Mouse (Mus musculus): Measurements from ENCODE around the gene Efl1. TPM values are rescaled to one million over a fixed set of nuclear protein-coding genes. Genes with fewer than 3 reads are reported as not detected.

Gene Efl1
- polyA plus RNA-seq, 1 experiment from 2014 or later: 28.1 TPM

GRCm38 (mm10) chr7:82785335-82785934, 137.0 kb downstream of the Efl1 start:
- WGBS: 57% methylated on average over 6 of the region's 6 CpGs
- H3K36me3 ChIP-seq (ENCODE audit: control insufficient read depth, insufficient read depth, low read length): no peaks in the 10 kb centered on the region
- no peaks in the 10 kb centered on the region for H3K9me3 ChIP-seq (ENCODE audit: control insufficient read depth, low read length)
- peak; percentile 55 for ATAC-seq
- no peak overlapping the region for H3K4me2 ChIP-seq (ENCODE audit: low read depth, low read length)
- no peaks in the 10 kb centered on the region for H3K4me1 ChIP-seq (ENCODE audit: control insufficient read depth, insufficient read depth, low read length)
- H3K27me3 ChIP-seq (replicated peaks; ENCODE audit: control insufficient read depth, insufficient read depth, low read length): no peaks in the 10 kb centered on the region
- no peak overlapping the region for H3K9ac ChIP-seq (ENCODE audit: low read depth, low read length)
- H3K27ac ChIP-seq (ENCODE audit: low read length): no peak overlapping the region
- no peak overlapping the region for H3K4me3 ChIP-seq (ENCODE audit: low read length)

- ATAC-seq: no peak
- no peak overlapping the region for H3K4me3 ChIP-seq (ENCODE audit: low read length)
- H3K4me2 ChIP-seq (ENCODE audit: low read depth, low read length): no peak overlapping the region
- no peak overlapping the region for H3K27ac ChIP-seq (ENCODE audit: low read length)
- H3K36me3 ChIP-seq (ENCODE audit: control insufficient read depth, insufficient read depth, low read length): no peaks in the 10 kb centered on the region
- no peaks in the 10 kb centered on the region for H3K27me3 ChIP-seq (replicated peaks; ENCODE audit: control insufficient read depth, insufficient read depth, low read length)
- no peaks in the 10 kb centered on the region for H3K4me1 ChIP-seq (ENCODE audit: control insufficient read depth, insufficient read depth, low read length)
- no peak overlapping the region for H3K9ac ChIP-seq (ENCODE audit: low read depth, low read length)
- no peaks in the 10 kb centered on the region for H3K9me3 ChIP-seq (ENCODE audit: control insufficient read depth, low read length)
- WGBS: 82% methylated on average over 2 of the region's 2 CpGs
Observed at GRCm38 (mm10) chr7:82785970-82786647, 137.7 kb downstream of the Efl1 start.

- Histone ChIP-seq H3K27ac (ENCODE audit: low read length) (no peak overlapping the region), H3K9ac (ENCODE audit: low read depth, low read length) (no peak overlapping the region), H3K4me2 (ENCODE audit: low read depth, low read length) (no peak overlapping the region), H3K4me3 (ENCODE audit: low read length) (no peak overlapping the region), H3K27me3 (replicated peaks; ENCODE audit: control insufficient read depth, insufficient read depth, low read length) (no peaks in the 10 kb centered on the region), H3K4me1 (ENCODE audit: control insufficient read depth, insufficient read depth, low read length) (0 out of 2 replicates have a peak, but pooled peaks cover 2% of the 10 kb centered on the region), H3K36me3 (ENCODE audit: control insufficient read depth, insufficient read depth, low read length) (no peaks in the 10 kb centered on the region), H3K9me3 (ENCODE audit: control insufficient read depth, low read length) (no peaks in the 10 kb centered on the region)
- no peak for ATAC-seq
- WGBS: 31% methylated on average over 2 of the region's 2 CpGs
Observed at GRCm38 (mm10) chr7:82792644-82793043, 144.2 kb downstream of the Efl1 start.

- 0 out of 2 replicates have a peak, but pooled peaks cover 2% of the 10 kb centered on the region for H3K4me1 ChIP-seq (ENCODE audit: control insufficient read depth, insufficient read depth, low read length)
- H3K27ac ChIP-seq (ENCODE audit: low read length): no peak overlapping the region
- H3K4me2 ChIP-seq (ENCODE audit: low read depth, low read length): no peak overlapping the region
- no peaks in the 10 kb centered on the region for H3K36me3 ChIP-seq (ENCODE audit: control insufficient read depth, insufficient read depth, low read length)
- no peak overlapping the region for H3K4me3 ChIP-seq (ENCODE audit: low read length)
- ATAC-seq: no peak
- H3K27me3 ChIP-seq (replicated peaks; ENCODE audit: control insufficient read depth, insufficient read depth, low read length): no peaks in the 10 kb centered on the region
- H3K9me3 ChIP-seq (ENCODE audit: control insufficient read depth, low read length): no peaks in the 10 kb centered on the region
- WGBS: 88% methylated on average over 1 of the region's 1 CpGs
- no peak overlapping the region for H3K9ac ChIP-seq (ENCODE audit: low read depth, low read length)
Observed at GRCm38 (mm10) chr7:82793111-82793510, 144.7 kb downstream of the Efl1 start.

GRCm38 (mm10) chr7:82794542-82794941, 146.1 kb downstream of the Efl1 start:
- H3K4me2 ChIP-seq (ENCODE audit: low read depth, low read length): no peak overlapping the region
- no peaks in the 10 kb centered on the region for H3K9me3 ChIP-seq (ENCODE audit: control insufficient read depth, low read length)
- WGBS: 33% methylated on average over 1 of the region's 1 CpGs
- H3K36me3 ChIP-seq (ENCODE audit: control insufficient read depth, insufficient read depth, low read length): no peaks in the 10 kb centered on the region
- H3K9ac ChIP-seq (ENCODE audit: low read depth, low read length): no peak overlapping the region
- H3K4me1 ChIP-seq (ENCODE audit: control insufficient read depth, insufficient read depth, low read length): 0 out of 2 replicates have a peak, but pooled peaks cover 2% of the 10 kb centered on the region
- H3K4me3 ChIP-seq (ENCODE audit: low read length): no peak overlapping the region
- peak; percentile 55 for ATAC-seq
- no peaks in the 10 kb centered on the region for H3K27me3 ChIP-seq (replicated peaks; ENCODE audit: control insufficient read depth, insufficient read depth, low read length)
- no peak overlapping the region for H3K27ac ChIP-seq (ENCODE audit: low read length)

GRCm38 (mm10) chr7:82802206-82802605, 153.8 kb downstream of the Efl1 start:
- Histone ChIP-seq H3K36me3 (ENCODE audit: control insufficient read depth, insufficient read depth, low read length) (no peaks in the 10 kb centered on the region), H3K9ac (ENCODE audit: low read depth, low read length) (no peak overlapping the region), H3K9me3 (ENCODE audit: control insufficient read depth, low read length) (no peaks in the 10 kb centered on the region), H3K4me3 (ENCODE audit: low read length) (no peak overlapping the region), H3K27ac (ENCODE audit: low read length) (no peak overlapping the region), H3K4me2 (ENCODE audit: low read depth, low read length) (no peak overlapping the region), H3K27me3 (replicated peaks; ENCODE audit: control insufficient read depth, insufficient read depth, low read length) (no peaks in the 10 kb centered on the region), H3K4me1 (ENCODE audit: control insufficient read depth, insufficient read depth, low read length) (no peaks in the 10 kb centered on the region)
- WGBS: 48% methylated on average over 4 of the region's 4 CpGs
- ATAC-seq: no peak

- Histone ChIP-seq H3K9ac (ENCODE audit: low read depth, low read length) (no peak overlapping the region), H3K9me3 (ENCODE audit: control insufficient read depth, low read length) (no peaks in the 10 kb centered on the region), H3K4me1 (ENCODE audit: control insufficient read depth, insufficient read depth, low read length) (0 out of 2 replicates have a peak, but pooled peaks cover 3% of the 10 kb centered on the region), H3K4me3 (ENCODE audit: low read length) (no peak overlapping the region), H3K27me3 (replicated peaks; ENCODE audit: control insufficient read depth, insufficient read depth, low read length) (no peaks in the 10 kb centered on the region), H3K27ac (ENCODE audit: low read length) (no peak overlapping the region), H3K4me2 (ENCODE audit: low read depth, low read length) (no peak overlapping the region), H3K36me3 (ENCODE audit: control insufficient read depth, insufficient read depth, low read length) (no peaks in the 10 kb centered on the region)
- 65% methylated on average over 4 of the region's 4 CpGs for WGBS
- ATAC-seq: no peak
Observed at GRCm38 (mm10) chr7:82808257-82808656, 159.8 kb downstream of the Efl1 start.

GRCm38 (mm10) chr7:82809126-82809525, 160.7 kb downstream of the Efl1 start:
- ATAC-seq: peak; percentile 84

GRCm38 (mm10) chr7:82810799-82811139, 162.4 kb downstream of the Efl1 start:
- WGBS: 54% methylated on average over 5 of the region's 5 CpGs
- no peak overlapping the region for H3K27ac ChIP-seq (ENCODE audit: low read length)
- H3K4me2 ChIP-seq (ENCODE audit: low read depth, low read length): no peak overlapping the region

More at GRCm38 (mm10) chr7:82809126-82809525, 160.7 kb downstream of the Efl1 start:
- 0 out of 2 replicates have a peak, but pooled peaks cover 3% of the 10 kb centered on the region for H3K4me1 ChIP-seq (ENCODE audit: control insufficient read depth, insufficient read depth, low read length)
- H3K9me3 ChIP-seq (ENCODE audit: control insufficient read depth, low read length): no peaks in the 10 kb centered on the region
- H3K9ac ChIP-seq (ENCODE audit: low read depth, low read length): no peak overlapping the region
- H3K4me2 ChIP-seq (ENCODE audit: low read depth, low read length): no peak overlapping the region
- 58% methylated on average over 5 of the region's 5 CpGs for WGBS
- H3K4me3 ChIP-seq (ENCODE audit: low read length): no peak overlapping the region
- no peaks in the 10 kb centered on the region for H3K36me3 ChIP-seq (ENCODE audit: control insufficient read depth, insufficient read depth, low read length)
- H3K27me3 ChIP-seq (replicated peaks; ENCODE audit: control insufficient read depth, insufficient read depth, low read length): no peaks in the 10 kb centered on the region
- H3K27ac ChIP-seq (ENCODE audit: low read length): no peak overlapping the region

More at GRCm38 (mm10) chr7:82810799-82811139, 162.4 kb downstream of the Efl1 start:
- H3K9ac ChIP-seq (ENCODE audit: low read depth, low read length): no peak overlapping the region
- no peaks in the 10 kb centered on the region for H3K9me3 ChIP-seq (ENCODE audit: control insufficient read depth, low read length)
- H3K4me3 ChIP-seq (ENCODE audit: low read length): no peak overlapping the region
- no peaks in the 10 kb centered on the region for H3K36me3 ChIP-seq (ENCODE audit: control insufficient read depth, insufficient read depth, low read length)
- ATAC-seq: no peak
- H3K27me3 ChIP-seq (replicated peaks; ENCODE audit: control insufficient read depth, insufficient read depth, low read length): no peaks in the 10 kb centered on the region
- 0 out of 2 replicates have a peak, but pooled peaks cover 3% of the 10 kb centered on the region for H3K4me1 ChIP-seq (ENCODE audit: control insufficient read depth, insufficient read depth, low read length)

Measured in intestine, embryonic 16.5 days (tissue).